Mouse (Mus musculus) embryonic facial prominence, embryonic 13.5 days (tissue): ENCODE results near the gene Tbc1d22a. TPM values are rescaled to one million over a fixed set of nuclear protein-coding genes. Genes with fewer than 3 reads are reported as not detected.
A peak's percentile ranks its signal among the peaks of the same experiment; 100 is the strongest.
"Not testable (repeated sequence)": the region's sequence is repeated elsewhere in the genome, so short reads cannot be mapped to it uniquely, and the experiment has no call there.

Experiments used
- ATAC-seq: fragments of 200-750 bp; cut with Nextera tagmentation; 2 replicates; pipeline ENCODE4 v1.8.0; 2017; ENCODE audit warnings: low read depth; ENCODE audit not compliant: insufficient number of reproducible peaks, insufficient read depth, low FRiP score, low TSS enrichment
- H3K27ac ChIP-seq: fragments of 300-500 bp; sonication (generic); 2 replicates; pipeline ENCODE4 v1.5.1; 2015; ENCODE audit warnings: moderate library complexity, mild to moderate bottlenecking, inconsistent platforms
- H3K27me3 ChIP-seq: fragments of 300-500 bp; sonication (generic); 2 replicates; pipeline ENCODE4 v1.6.1; 2015; ENCODE audit warnings: mild to moderate bottlenecking, inconsistent platforms
- H3K36me3 ChIP-seq: fragments of 300-500 bp; sonication (generic); 2 replicates; pipeline ENCODE4 v1.6.1; 2015; ENCODE audit warnings: mild to moderate bottlenecking, inconsistent platforms
- H3K4me1 ChIP-seq: fragments of 300-500 bp; sonication (generic); 2 replicates; pipeline ENCODE4 v1.6.1; 2015; ENCODE audit warnings: inconsistent platforms
- H3K4me2 ChIP-seq: fragments of 300-500 bp; sonication (generic); 2 replicates; pipeline ENCODE4 v1.6.1; 2015; ENCODE audit warnings: moderate library complexity, mild to moderate bottlenecking, inconsistent platforms
- H3K4me3 ChIP-seq: fragments of 300-500 bp; sonication (generic); 2 replicates; pipeline ENCODE4 v1.5.1; 2015; ENCODE audit warnings: mild to moderate bottlenecking, inconsistent platforms
- H3K9ac ChIP-seq: fragments of 300-500 bp; sonication (generic); 2 replicates; pipeline ENCODE4 v1.6.1; 2015; ENCODE audit warnings: mild to moderate bottlenecking, inconsistent platforms
- H3K9me3 ChIP-seq: fragments of 300-500 bp; sonication (generic); 2 replicates; pipeline ENCODE4 v1.6.1; 2016; ENCODE audit warnings: inconsistent platforms
- WGBS: fragments of 180-500 bp; shearing (Covaris S2); methylation state at CpG from one replicate; pipeline ENCODE4 v1.1.7; 2015; ENCODE audit warnings: mixed read lengths; 5-methylcytosine and 5-hydroxymethylcytosine counted together
- polyA plus RNA-seq: library from polyadenylated mRNA; unstranded; fragments of >200 nt; fragmentation: Nextera tagmentation; extraction: Ambion mirVana; gene quantifications from 2 replicates; pipeline ENCODE4 v1.2.1, GENCODE M21; 2015

Gene Tbc1d22a
- polyA plus RNA-seq, 1 experiment from 2014 or later: 10.8 TPM

DNA sequence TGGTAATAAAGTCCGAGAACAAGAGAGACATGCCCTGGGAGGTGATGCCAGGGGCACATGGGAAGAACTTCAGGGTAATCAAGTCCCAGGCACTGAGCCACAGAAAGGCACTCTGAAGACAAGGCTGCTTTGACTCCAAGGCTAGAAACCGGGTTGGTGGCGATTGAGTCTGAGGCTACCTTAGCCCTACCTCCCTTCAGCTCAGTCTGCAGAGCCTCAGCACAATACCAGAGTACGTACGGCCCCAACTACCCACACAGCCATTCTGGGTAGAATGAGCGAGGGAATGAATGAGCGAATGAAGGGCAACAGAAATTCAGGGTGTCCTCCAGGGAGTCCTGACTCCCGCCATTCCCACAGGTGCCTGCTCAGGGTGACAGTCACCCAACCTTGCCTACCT lies 30.8 kb upstream of the Tbc1d22a start:
- Histone ChIP-seq H3K27me3 (no peaks in the 10 kb centered on the region), H3K9ac (no peak overlapping the region), H3K4me3 (no peak overlapping the region), H3K4me1 (peaks cover 28% of the 10 kb centered on the region), H3K27ac (no peak overlapping the region), H3K9me3 (no peaks in the 10 kb centered on the region), H3K36me3 (no peaks in the 10 kb centered on the region), H3K4me2 (no peak overlapping the region)
- 94% methylated on average over 8 of the region's 8 CpGs for WGBS
- ATAC-seq: no peak

DNA sequence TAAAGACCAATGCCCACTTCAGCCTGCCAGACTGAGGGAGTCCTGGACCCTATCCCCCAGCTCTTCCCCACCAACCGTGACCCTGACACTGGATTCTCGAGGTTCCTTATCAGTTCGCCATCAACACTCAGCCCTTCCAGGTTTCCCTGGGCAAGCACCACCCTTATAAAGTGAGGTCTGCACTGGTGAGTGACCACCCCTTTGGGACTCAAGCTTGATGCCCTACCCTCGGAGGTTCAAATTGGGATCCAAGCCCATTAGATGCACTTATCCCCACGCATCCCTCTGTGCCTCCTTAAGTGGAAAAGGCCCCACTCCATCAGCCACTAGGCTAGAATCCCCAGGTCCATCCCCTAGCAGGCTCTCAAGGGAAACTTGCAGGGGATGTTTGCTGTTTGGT lies 30.2 kb upstream of the Tbc1d22a start:
- H3K4me3 ChIP-seq: peak overlapping the region; percentile 91
- peak overlapping the region; percentile 97 for H3K9ac ChIP-seq
- no peaks in the 10 kb centered on the region for H3K36me3 ChIP-seq
- no peak for ATAC-seq
- H3K4me2 ChIP-seq: peak overlapping the region; percentile 89
- no peaks in the 10 kb centered on the region for H3K9me3 ChIP-seq
- WGBS: 65% methylated on average over 5 of the region's 5 CpGs
- no peaks in the 10 kb centered on the region for H3K27me3 ChIP-seq
- peaks cover 33% of the 10 kb centered on the region for H3K4me1 ChIP-seq
- H3K27ac ChIP-seq: no peak overlapping the region

DNA sequence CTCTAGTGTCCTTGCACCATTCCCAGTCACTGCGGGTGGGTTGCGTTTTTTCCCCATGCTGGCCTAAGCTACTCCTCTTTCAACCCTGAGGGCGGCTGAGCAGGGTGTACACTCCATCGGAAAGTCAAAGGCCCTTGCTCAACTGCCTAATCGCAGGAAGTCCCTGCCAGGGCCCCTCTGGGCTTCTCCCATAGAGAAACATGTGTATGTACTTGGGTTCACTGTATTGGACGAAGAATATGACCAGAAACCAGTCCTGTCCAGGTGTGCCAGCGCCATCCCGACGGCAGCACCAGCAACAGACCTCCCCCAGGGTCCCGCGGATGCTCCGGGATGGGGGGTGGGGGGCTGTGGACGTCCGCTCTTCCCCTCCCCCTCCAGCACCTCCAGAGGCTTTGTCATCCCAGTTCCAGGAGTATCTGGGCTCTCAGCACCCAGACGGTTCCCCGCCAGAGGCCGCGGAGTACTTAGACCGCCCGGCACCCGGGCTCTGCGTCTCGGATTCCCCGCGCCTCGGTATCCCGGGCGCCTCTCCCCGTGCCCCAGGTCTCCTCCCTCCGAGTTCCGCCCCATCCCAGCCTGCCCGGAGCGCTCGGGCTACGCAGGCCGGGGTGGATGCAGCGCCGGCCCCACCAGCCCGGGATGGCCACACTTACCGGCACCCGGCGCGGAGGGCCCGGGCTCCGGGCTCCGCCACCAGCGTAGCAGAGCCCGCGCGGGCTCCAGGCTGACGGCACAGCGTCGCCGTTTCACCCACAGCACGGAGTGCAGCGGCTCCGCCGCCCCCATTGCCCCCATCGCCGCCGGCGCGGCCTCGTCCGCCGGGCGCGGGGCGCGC lies 29.2 kb upstream of the Tbc1d22a start:
- ATAC-seq: 0 out of 2 replicates have a peak, but pooled peaks have one; percentile 7
- peak overlapping the region; percentile 85 for H3K27ac ChIP-seq
- peak overlapping the region; percentile 91 for H3K4me3 ChIP-seq
- H3K36me3 ChIP-seq: no peaks in the 10 kb centered on the region
- H3K9me3 ChIP-seq: no peaks in the 10 kb centered on the region
- peak overlapping the region; percentile 97 for H3K9ac ChIP-seq
- H3K4me2 ChIP-seq: peak overlapping the region; percentile 89
- no peaks in the 10 kb centered on the region for H3K27me3 ChIP-seq
- WGBS: under 1% methylated on average over 68 of the region's 70 CpGs
- peaks cover 38% of the 10 kb centered on the region for H3K4me1 ChIP-seq

DNA sequence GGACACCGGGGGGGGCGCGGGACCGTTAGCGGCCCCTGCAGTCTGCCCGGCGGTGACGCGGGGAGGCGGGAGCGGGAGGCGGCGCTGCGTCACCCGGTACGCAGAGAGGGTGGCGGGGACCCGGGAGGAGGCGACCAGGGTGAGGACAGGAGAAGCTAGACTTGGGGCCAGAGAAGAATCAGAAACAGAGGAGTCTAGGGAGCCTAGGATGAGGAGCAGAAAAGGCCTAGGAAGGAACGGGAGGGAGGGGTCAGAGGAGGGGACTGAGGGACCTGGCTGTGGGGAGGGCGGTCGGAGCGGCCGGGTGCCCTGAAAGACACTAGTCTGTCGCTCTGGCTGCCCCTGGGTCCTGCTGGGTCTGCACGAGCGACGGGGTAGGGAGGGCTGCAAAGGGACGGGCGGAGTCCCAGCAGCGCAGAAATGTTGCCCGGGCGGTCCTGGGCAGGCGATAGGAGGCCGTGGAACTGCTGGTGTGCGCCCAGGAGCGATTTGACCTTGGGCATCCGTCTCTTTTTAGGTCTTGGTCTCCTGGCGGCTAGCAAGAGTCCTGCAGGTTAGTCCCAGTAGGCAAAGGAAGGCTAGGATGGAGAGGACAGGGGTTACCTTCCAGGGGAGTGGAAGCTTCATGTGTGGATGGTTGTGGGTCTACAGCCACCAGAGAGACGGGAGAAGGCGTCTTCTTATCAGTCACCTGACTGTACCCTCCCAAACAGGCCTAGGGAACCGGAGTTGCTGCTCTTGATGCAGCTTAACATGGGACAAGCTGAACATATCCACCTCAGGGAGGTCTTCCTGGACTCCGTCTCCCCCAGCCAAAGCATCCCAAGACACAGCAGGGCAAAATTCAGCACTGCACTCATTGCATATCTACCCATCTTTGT lies 28.3 kb upstream of the Tbc1d22a start, which contains the start of gene Cerk:
Cerk (minus strand) TSS at position 453 of the 881 bp plus-strand sequence.
- Histone ChIP-seq H3K4me3 (peak within 1 kb of the TSS; percentile 91), H3K36me3 (no peaks in the 10 kb centered on the region), H3K9ac (peak within 1 kb of the TSS; percentile 97), H3K4me2 (peak within 1 kb of the TSS; percentile 89), H3K27ac (peak within 1 kb of the TSS; percentile 85), H3K9me3 (no peaks in the 10 kb centered on the region), H3K27me3 (no peaks in the 10 kb centered on the region), H3K4me1 (peaks cover 38% of the 10 kb centered on the region)
- 0 out of 2 replicates have a peak, but pooled peaks have one; percentile 38 for ATAC-seq
- WGBS: 2% methylated on average over 42 of the region's 43 CpGs

DNA sequence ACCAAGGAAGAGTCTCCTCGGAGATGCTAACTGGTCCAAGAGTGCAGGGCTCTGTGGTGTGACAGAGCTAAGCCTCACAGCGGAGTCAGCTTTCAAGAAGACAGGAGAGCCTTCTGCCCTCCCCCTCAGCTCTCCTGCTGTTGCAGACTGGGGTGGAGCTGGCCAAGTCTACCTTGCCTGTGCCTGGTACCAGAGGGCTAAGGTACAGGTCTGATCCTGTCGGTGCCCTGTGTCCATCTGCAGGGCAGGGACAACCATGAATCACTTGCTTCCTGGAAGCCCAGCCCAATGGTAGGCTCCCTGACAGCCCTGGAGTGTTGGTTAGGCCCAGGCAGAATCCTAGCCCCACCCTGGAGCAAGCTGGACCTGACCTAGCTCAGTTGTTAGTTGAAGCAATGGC lies 27.6 kb upstream of the Tbc1d22a start:
- Histone ChIP-seq H3K9ac (no peak overlapping the region), H3K4me2 (no peak overlapping the region; the same call in 1 of the 2 replicates), H3K36me3 (no peaks in the 10 kb centered on the region), H3K4me3 (no peak overlapping the region), H3K9me3 (no peaks in the 10 kb centered on the region), H3K27me3 (no peaks in the 10 kb centered on the region), H3K4me1 (peaks cover 38% of the 10 kb centered on the region), H3K27ac (no peak overlapping the region)
- WGBS: 47% methylated on average over 3 of the region's 3 CpGs
- ATAC-seq: no peak

DNA sequence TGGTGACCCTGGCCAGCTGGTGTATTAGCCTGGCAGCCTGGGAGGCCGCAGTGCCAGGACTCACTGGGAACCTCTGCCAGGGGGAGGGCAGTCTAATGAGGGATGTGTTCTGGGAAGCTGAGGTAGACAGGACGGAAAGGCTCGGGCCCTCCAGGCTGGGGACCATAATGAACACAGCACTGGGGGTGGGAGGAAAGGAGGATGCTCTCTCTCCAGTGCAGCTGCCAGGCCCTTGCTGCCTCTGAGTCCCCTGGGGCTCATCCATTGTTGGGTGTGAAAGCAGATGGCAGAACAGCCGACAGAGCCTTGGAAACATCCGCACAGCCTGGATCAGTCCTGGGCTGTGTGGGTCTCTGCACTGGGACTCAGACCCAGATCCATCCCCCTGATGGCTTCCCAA lies 26.1 kb upstream of the Tbc1d22a start:
- no peak overlapping the region for H3K4me2 ChIP-seq
- H3K9me3 ChIP-seq: no peaks in the 10 kb centered on the region
- H3K27me3 ChIP-seq: no peaks in the 10 kb centered on the region
- 44% methylated on average over 5 of the region's 5 CpGs for WGBS
- ATAC-seq: no peak
- H3K4me3 ChIP-seq: no peak overlapping the region
- no peak overlapping the region for H3K9ac ChIP-seq
- no peak overlapping the region for H3K27ac ChIP-seq
- peaks cover 32% of the 10 kb centered on the region for H3K4me1 ChIP-seq
- no peaks in the 10 kb centered on the region for H3K36me3 ChIP-seq

DNA sequence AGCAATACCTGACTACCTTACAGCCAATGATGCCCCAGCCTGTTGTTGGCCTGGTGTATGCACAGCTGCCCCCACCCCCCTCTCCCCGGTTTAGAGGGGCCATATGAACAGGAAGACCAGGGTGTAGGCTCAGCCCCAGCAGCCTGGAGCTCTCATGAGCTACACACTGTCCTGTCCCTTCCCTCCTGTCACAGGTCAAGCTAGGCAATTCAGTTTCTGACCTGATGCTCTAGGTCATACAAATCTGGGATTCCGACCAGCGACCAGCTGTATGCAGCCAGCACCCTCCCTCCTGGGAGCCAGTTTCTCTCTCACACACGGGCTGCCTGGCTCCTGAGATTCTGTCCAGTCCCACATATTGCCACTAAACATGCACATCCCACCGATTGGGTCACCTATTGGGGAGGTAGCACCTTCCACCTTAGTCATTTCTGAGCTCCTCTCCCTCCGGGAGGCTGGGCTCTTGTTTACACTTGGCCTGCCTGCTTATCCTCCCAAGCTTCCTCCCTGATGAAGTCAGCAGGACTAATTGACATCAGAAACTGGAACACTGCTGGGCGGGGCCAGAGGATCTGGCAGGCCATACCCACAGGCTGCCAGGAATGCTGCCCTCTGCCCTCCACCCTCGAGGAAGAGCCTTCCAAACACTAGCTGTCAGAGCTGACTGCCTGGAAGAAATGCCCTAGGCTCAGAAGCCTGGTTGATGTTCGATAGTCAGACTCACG lies 25.4 kb upstream of the Tbc1d22a start:
- no peak overlapping the region for H3K4me2 ChIP-seq
- H3K4me3 ChIP-seq: no peak overlapping the region
- no peak for ATAC-seq
- H3K9ac ChIP-seq: no peak overlapping the region
- H3K36me3 ChIP-seq: no peaks in the 10 kb centered on the region
- H3K9me3 ChIP-seq: no peaks in the 10 kb centered on the region
- H3K27ac ChIP-seq: no peak overlapping the region
- H3K4me1 ChIP-seq: peaks cover 32% of the 10 kb centered on the region
- 27% methylated on average over 10 of the region's 10 CpGs for WGBS
- H3K27me3 ChIP-seq: no peaks in the 10 kb centered on the region

DNA sequence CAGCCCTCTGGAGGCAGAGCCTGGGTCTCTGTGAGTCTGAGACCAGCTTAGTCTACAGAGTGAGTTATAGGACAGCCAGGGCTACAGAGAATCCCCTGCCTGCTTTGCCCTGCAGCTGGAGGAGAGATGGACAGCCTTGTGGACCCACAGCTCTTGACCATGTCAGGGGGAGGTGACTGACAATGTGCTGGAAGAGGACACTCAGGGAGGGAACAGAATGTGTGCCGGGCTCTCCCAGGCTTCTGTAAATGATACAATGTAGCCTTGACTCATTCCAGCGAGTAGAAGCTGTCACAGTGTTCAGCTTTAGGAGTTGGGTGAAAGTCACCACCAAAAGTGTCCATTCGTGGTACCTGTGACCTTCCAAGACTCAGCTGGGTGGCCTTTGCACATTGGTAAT lies 23.9 kb upstream of the Tbc1d22a start:
- H3K9me3 ChIP-seq: no peaks in the 10 kb centered on the region
- no peaks in the 10 kb centered on the region for H3K27me3 ChIP-seq
- 70% methylated on average over 3 of the region's 3 CpGs for WGBS
- H3K36me3 ChIP-seq: no peaks in the 10 kb centered on the region
- no peak for ATAC-seq
- H3K4me1 ChIP-seq: peaks cover 21% of the 10 kb centered on the region
- H3K4me3 ChIP-seq: no peak overlapping the region
- no peak overlapping the region for H3K9ac ChIP-seq
- no peak overlapping the region for H3K4me2 ChIP-seq
- no peak overlapping the region for H3K27ac ChIP-seq

DNA sequence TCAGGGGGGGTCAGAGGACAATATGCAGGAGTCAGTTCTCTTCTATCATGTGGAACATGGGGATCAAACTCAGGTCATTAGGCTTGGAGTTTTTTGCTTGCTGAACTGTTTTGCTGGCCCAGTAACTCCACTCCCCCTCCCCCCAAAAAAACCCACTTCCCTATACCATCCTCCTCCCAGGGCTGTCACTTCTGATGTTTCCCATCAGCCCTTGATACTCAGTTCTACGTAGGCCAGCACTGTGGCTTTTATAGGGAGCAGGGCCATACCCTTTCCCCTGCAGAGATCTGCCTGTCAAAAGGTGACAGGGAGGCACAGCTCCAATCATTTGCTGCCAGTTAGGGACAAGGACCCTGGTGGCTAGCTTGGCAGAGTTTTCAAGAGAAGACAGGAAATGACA lies 22.8 kb upstream of the Tbc1d22a start:
- H3K9me3 ChIP-seq: no peaks in the 10 kb centered on the region
- no peak overlapping the region for H3K9ac ChIP-seq
- H3K4me1 ChIP-seq: peaks cover 14% of the 10 kb centered on the region
- H3K4me3 ChIP-seq: no peak overlapping the region
- no peak overlapping the region for H3K27ac ChIP-seq
- H3K4me2 ChIP-seq: no peak overlapping the region
- no peaks in the 10 kb centered on the region for H3K36me3 ChIP-seq
- H3K27me3 ChIP-seq: no peaks in the 10 kb centered on the region
- WGBS: 35% methylated on average over 1 of the region's 1 CpGs
- ATAC-seq: no peak

DNA sequence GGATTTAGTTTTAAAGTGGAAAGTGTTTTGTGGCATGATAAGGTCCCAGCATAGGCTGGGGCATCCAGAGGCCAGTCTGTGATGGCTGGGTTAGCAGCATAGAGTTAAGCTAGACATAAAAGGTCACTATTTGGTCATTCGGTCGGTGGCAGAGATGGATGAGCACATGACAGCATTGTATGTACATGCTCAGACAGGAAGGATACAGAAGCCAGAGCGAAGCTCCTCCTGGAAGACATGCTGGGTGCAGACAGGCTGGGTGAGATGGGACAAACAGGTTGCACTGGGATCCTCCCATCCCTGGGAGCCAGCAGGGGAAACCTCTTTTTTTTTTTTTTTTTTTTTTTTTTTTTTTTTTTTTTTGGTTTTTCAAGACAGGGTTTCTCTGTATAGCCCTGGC lies 22.3 kb upstream of the Tbc1d22a start:
- no peaks in the 10 kb centered on the region for H3K9me3 ChIP-seq
- ATAC-seq: no peak
- 60% methylated on average over 3 of the region's 3 CpGs for WGBS
- H3K4me1 ChIP-seq: peaks cover 12% of the 10 kb centered on the region
- H3K27ac ChIP-seq: no peak overlapping the region
- H3K4me3 ChIP-seq: no peak overlapping the region
- no peaks in the 10 kb centered on the region for H3K36me3 ChIP-seq
- H3K4me2 ChIP-seq: no peak overlapping the region
- H3K9ac ChIP-seq: no peak overlapping the region
- no peaks in the 10 kb centered on the region for H3K27me3 ChIP-seq

DNA sequence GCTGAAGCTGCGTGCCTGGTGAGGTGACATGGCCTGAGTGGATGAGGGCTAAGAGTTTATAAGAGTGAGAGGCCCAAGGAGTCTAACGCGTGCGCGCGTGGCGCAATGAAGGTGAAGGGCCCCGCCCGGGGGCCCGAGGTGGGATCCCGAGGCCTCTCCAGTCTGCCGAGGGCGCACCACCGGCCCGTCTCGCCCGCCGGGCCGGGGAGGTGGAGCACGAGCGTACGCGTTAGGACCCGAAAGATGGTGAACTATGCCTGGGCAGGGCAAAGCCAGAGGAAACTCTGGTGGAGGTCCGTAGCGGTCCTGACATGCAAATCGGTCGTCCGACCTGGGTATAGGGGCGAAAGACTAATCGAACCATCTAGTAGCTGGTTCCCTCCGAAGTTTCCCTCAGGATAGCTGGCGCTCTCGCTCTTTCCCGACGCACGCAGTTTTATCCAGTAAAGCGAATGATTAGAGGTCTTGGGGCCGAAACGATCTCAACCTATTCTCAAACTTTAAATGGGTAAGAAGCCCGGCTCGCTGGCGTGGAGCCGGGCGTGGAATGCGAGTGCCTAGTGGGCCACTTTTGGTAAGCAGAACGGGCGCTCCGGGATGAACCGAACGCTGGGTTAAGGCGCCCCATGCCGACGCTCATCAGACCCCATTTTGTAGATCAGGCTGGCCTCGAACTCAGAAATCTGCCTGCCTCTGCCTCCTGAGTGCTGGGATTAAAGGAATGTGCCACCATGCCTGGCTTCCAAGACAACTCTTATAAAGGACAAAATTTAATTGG lies 19.4 kb upstream of the Tbc1d22a start:
- not testable (repeated sequence) for H3K27ac ChIP-seq, H3K4me3 ChIP-seq, H3K9me3 ChIP-seq, H3K4me2 ChIP-seq, H3K4me1 ChIP-seq, H3K27me3 ChIP-seq, H3K36me3 ChIP-seq, H3K9ac ChIP-seq
- 77% methylated on average over 55 of the region's 55 CpGs for WGBS
- ATAC-seq: peak; percentile 97
